Mouse (Mus musculus): ENCODE data around the gene Ksr1.

DNA sequence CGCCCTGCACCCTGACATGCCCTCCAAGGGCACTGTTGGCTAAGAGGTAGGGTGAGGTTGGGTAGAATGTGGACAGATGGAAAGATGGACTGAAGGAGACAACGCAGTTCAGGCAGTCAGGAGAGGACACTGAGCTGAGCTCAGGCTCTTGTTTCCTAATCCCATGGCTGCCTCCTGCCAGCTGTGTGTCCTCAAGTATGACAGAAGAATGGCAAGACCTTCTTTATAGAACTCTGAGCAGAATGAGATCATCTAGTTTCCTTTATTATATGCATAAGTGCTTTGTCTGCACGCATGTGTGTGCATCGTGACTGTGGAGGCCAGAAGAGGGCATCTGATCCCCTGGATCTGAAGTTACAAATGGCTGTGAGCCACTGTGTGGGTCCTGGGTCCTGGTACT lies 72.6 kb downstream of the Ksr1 start:
- TF ChIP-seq POLR2A (IDR thresholded peaks at IDR 0.05; ENCODE audit: insufficient read depth, low read depth, low read length) = no peak
- TF ChIP-seq CTCF (IDR thresholded peaks at IDR 0.05) = no peak

All from heart, adult 2 months (tissue).